Mouse (Mus musculus): ENCODE results near the gene Safb2. TPM values are rescaled to one million over a fixed set of nuclear protein-coding genes. Genes with fewer than 3 reads are reported as not detected.

Gene Safb2
- polyA plus RNA-seq, 1 experiment from 2014 or later = 127 TPM

GRCm38 (mm10) chr17:56609452-56610171 lies 25.2 kb upstream of the Safb2 start, which contains the start of gene 2410015M20Rik:
Gene 2410015M20Rik, minus strand, starts transcription at chr17:56609771.
- no peak for TF ChIP-seq CTCF (IDR thresholded peaks at IDR 0.05)
- POLR2A ChIA-PET = no interaction called here
- in situ Hi-C loops (cut with MboI; ENCODE audit: low pct_unique_long_range_greater_than_20kb) = no loop called here
- CTCF ChIA-PET = interaction anchor here (1.4 kb wide), 2 partner anchors 17 to 59 kb away, joined by 3 to 4 read pairs; no protein-coding TSS in a partner anchor
- ATAC-seq = peak; percentile 72
- no peaks in the 10 kb centered on the region for H3K27me3 ChIP-seq
- peak; percentile 85 for DNase-seq (ENCODE audit: low read depth, low spot score)

- no peak for DNase-seq (ENCODE audit: low read depth, low spot score)
- no peak for TF ChIP-seq CTCF (IDR thresholded peaks at IDR 0.05)
- in situ Hi-C loops (cut with MboI; ENCODE audit: low pct_unique_long_range_greater_than_20kb) = no loop called here
- H3K27me3 ChIP-seq = no peaks in the 10 kb centered on the region
- ATAC-seq = no peak
- CTCF ChIA-PET = interaction anchor here (1.4 kb wide), 2 partner anchors 12 to 16 kb away, joined by 3 read pairs; no protein-coding TSS in a partner anchor
- POLR2A ChIA-PET = interaction anchor here (0.9 to 1.1 kb wide), 2 partner anchors 9 to 19 kb away, joined by 3 to 4 read pairs; partner anchors contain the start of gene Catsperd
These were observed 24.3 kb upstream of the Safb2 start for GRCm38 (mm10) chr17:56608699-56609098.

- no peak for TF ChIP-seq CTCF (IDR thresholded peaks at IDR 0.05)
- CTCF ChIA-PET = interaction anchor here (0.7 to 1.4 kb wide), 2 partner anchors 11 to 21 kb away, joined by 3 read pairs; no protein-coding TSS in a partner anchor
- POLR2A ChIA-PET = interaction anchor here (0.5 to 1.3 kb wide), 4 partner anchors 8 to 64 kb away, joined by 3 to 5 read pairs (median 4); partner anchors contain the start of gene Catsperd
- ATAC-seq = no peak
- in situ Hi-C loops (cut with MboI; ENCODE audit: low pct_unique_long_range_greater_than_20kb) = no loop called here
- no peak for DNase-seq (ENCODE audit: low read depth, low spot score)
- no peaks in the 10 kb centered on the region for H3K27me3 ChIP-seq
These were observed 23.2 kb upstream of the Safb2 start for GRCm38 (mm10) chr17:56607521-56608062.

GRCm38 (mm10) chr17:56605431-56605830 lies 21.0 kb upstream of the Safb2 start:
- in situ Hi-C loops (cut with MboI; ENCODE audit: low pct_unique_long_range_greater_than_20kb) = no loop called here
- no peak for TF ChIP-seq CTCF (IDR thresholded peaks at IDR 0.05)
- no peak for ATAC-seq
- POLR2A ChIA-PET = interaction anchor here (1.0 kb wide), 1 partner anchor 16 kb away, joined by 4 read pairs; no protein-coding TSS in a partner anchor
- CTCF ChIA-PET = interaction anchor here (0.8 kb wide), 1 partner anchor 16 kb away, joined by 3 read pairs; no protein-coding TSS in a partner anchor
- no peaks in the 10 kb centered on the region for H3K27me3 ChIP-seq
- no peak for DNase-seq (ENCODE audit: low read depth, low spot score)

GRCm38 (mm10) chr17:56604422-56604821 lies 20.0 kb upstream of the Safb2 start:
- no peak for TF ChIP-seq CTCF (IDR thresholded peaks at IDR 0.05)
- no peak for ATAC-seq
- no peaks in the 10 kb centered on the region for H3K27me3 ChIP-seq
- in situ Hi-C loops (cut with MboI; ENCODE audit: low pct_unique_long_range_greater_than_20kb) = no loop called here
- ChIA-PET CTCF (interaction anchor here (1.0 kb wide), 1 partner anchor 18 kb away, joined by 3 read pairs; no protein-coding TSS in a partner anchor), POLR2A (interaction anchor here (1.0 to 1.6 kb wide), 4 partner anchors 10 to 64 kb away, joined by 3 to 6 read pairs (median 4); no protein-coding TSS in a partner anchor)
- DNase-seq (ENCODE audit: low read depth, low spot score) = no peak

- no peaks in the 10 kb centered on the region for H3K27me3 ChIP-seq
- DNase-seq (ENCODE audit: low read depth, low spot score) (no peak), ATAC-seq (no peak)
- POLR2A ChIA-PET = interaction anchor here (1.0 to 1.6 kb wide), 4 partner anchors 10 to 64 kb away, joined by 3 to 6 read pairs (median 4); no protein-coding TSS in a partner anchor
- TF ChIP-seq CTCF (IDR thresholded peaks at IDR 0.05) = no peak
- in situ Hi-C loops (cut with MboI; ENCODE audit: low pct_unique_long_range_greater_than_20kb) = no loop called here
- CTCF ChIA-PET = interaction anchor here (1.0 kb wide), 1 partner anchor 17 kb away, joined by 3 read pairs; no protein-coding TSS in a partner anchor
These were observed 19.6 kb upstream of the Safb2 start for GRCm38 (mm10) chr17:56604070-56604380.

- ATAC-seq (no peak), DNase-seq (ENCODE audit: low read depth, low spot score) (no peak)
- CTCF ChIA-PET = interaction anchor here (1.0 kb wide), 1 partner anchor 17 kb away, joined by 3 read pairs; no protein-coding TSS in a partner anchor
- in situ Hi-C loops (cut with MboI; ENCODE audit: low pct_unique_long_range_greater_than_20kb) = no loop called here
- POLR2A ChIA-PET = interaction anchor here (1.0 to 1.6 kb wide), 4 partner anchors 11 to 65 kb away, joined by 3 to 6 read pairs (median 4); no protein-coding TSS in a partner anchor
- TF ChIP-seq CTCF (IDR thresholded peaks at IDR 0.05) = no peak
- H3K27me3 ChIP-seq = no peaks in the 10 kb centered on the region
These were observed 19.0 kb upstream of the Safb2 start for GRCm38 (mm10) chr17:56603186-56604069.

GRCm38 (mm10) chr17:56593527-56594271 lies 9.3 kb upstream of the Safb2 start:
- POLR2A ChIA-PET = no interaction called here
- CTCF ChIA-PET = interaction anchor here (1.4 kb wide), 1 partner anchor 8 kb away, joined by 3 read pairs; no protein-coding TSS in a partner anchor
- DNase-seq (ENCODE audit: low read depth, low spot score) (no peak), ATAC-seq (no peak)
- in situ Hi-C loops (cut with MboI; ENCODE audit: low pct_unique_long_range_greater_than_20kb) = no loop called here
- no peak for TF ChIP-seq CTCF (IDR thresholded peaks at IDR 0.05)
- H3K27me3 ChIP-seq = no peaks in the 10 kb centered on the region

- no peaks in the 10 kb centered on the region for H3K27me3 ChIP-seq
- TF ChIP-seq CTCF (IDR thresholded peaks at IDR 0.05) = no peak
- DNase-seq (ENCODE audit: low read depth, low spot score) (no peak), ATAC-seq (no peak)
- in situ Hi-C loops (cut with MboI; ENCODE audit: low pct_unique_long_range_greater_than_20kb) = no loop called here
- CTCF ChIA-PET = interaction anchor here (0.6 to 1.4 kb wide), 2 partner anchors 9 to 16 kb away, joined by 3 read pairs; partner anchors contain the start of gene 2410015M20Rik
- POLR2A ChIA-PET = no interaction called here
These were observed 8.2 kb upstream of the Safb2 start for GRCm38 (mm10) chr17:56592553-56592952.
